Mouse (Mus musculus) stomach, embryonic 15.5 days (tissue): Measurements from ENCODE around the gene Pex16. TPM values are rescaled to one million over a fixed set of nuclear protein-coding genes. Genes with fewer than 3 reads are reported as not detected.

Experiments
- ATAC-seq: fragments of 200-750 bp; cut with Nextera tagmentation; 2 replicates; pipeline ENCODE4 v1.8.0; 2017; ENCODE audit warnings: low read depth, moderate number of reproducible peaks, moderate TSS enrichment; ENCODE audit not compliant: insufficient read depth, low FRiP score
- H3K27ac ChIP-seq: fragments of 300-500 bp; sonication (generic); 2 replicates; pipeline ENCODE4 v1.5.1; 2015; ENCODE audit warnings: mild to moderate bottlenecking, inconsistent platforms
- H3K27me3 ChIP-seq: fragments of 300-500 bp; sonication (generic); replicated peaks from 2 replicates; pipeline ENCODE4 v1.6.1; 2015; ENCODE audit warnings: inconsistent platforms
- H3K36me3 ChIP-seq: fragments of 300-500 bp; sonication (generic); 2 replicates; pipeline ENCODE4 v1.6.1; 2015; ENCODE audit warnings: inconsistent platforms
- H3K4me1 ChIP-seq: fragments of 300-500 bp; sonication (generic); 2 replicates; pipeline ENCODE4 v1.6.1; 2015; ENCODE audit warnings: inconsistent platforms
- H3K4me2 ChIP-seq: fragments of 300-500 bp; sonication (generic); 2 replicates; pipeline ENCODE4 v1.6.1; 2015; ENCODE audit warnings: mild to moderate bottlenecking, inconsistent platforms
- H3K4me3 ChIP-seq: fragments of 300-500 bp; sonication (generic); replicated peaks from 2 replicates; pipeline ENCODE4 v1.5.1; 2015; ENCODE audit warnings: inconsistent platforms
- H3K9ac ChIP-seq: fragments of 300-500 bp; sonication (generic); 2 replicates; pipeline ENCODE4 v1.6.1; 2015; ENCODE audit warnings: inconsistent platforms
- H3K9me3 ChIP-seq: fragments of 300-500 bp; sonication (generic); 2 replicates; pipeline ENCODE4 v1.6.1; 2016; ENCODE audit warnings: inconsistent platforms
- WGBS: fragments of 180-500 bp; shearing (Covaris S2); methylation state at CpG from one replicate; pipeline ENCODE4 v1.1.7; 2015; 5-methylcytosine and 5-hydroxymethylcytosine counted together
- microRNA-seq: library from miRNA; unstranded; fragments of <30 nt; microRNA quantifications from one replicate; pipeline ENCODE4, GENCODE M21; 2016
- polyA plus RNA-seq: library from polyadenylated mRNA; unstranded; fragments of >200 nt; fragmentation: Nextera tagmentation; extraction: Ambion mirVana; gene quantifications from 2 replicates; pipeline ENCODE4 v1.2.1, GENCODE M21; 2015

The Pex16 gene
- polyA plus RNA-seq, 1 experiment from 2014 or later, result 28.0 TPM

DNA sequence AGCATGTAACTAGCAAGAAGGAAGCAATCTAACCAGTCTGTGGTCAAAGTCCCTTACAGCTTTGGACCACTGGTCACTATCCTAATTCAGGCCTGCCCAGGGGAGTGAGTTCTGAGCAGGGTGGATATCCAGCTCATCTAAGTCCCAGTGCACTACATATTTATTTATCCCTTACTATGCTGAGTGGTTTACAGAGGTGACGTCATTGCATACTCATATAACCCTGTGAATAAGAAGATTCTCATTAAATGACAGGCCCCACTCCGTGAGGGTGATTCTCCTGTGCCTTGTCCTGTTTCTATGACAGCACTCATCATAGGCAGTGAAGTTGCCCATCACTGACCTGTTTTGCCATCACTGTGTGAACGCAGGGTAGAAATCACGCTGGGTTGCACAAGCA lies 50.9 kb downstream of the Pex16 start:
- H3K4me2 ChIP-seq, result no peak overlapping the region
- H3K4me3 ChIP-seq, result no peak overlapping the region
- H3K9me3 ChIP-seq, result no peaks in the 10 kb centered on the region
- peak overlapping the region; percentile 70 for H3K27ac ChIP-seq
- H3K27me3 ChIP-seq, result no peaks in the 10 kb centered on the region
- H3K4me1 ChIP-seq, result peaks cover 50% of the 10 kb centered on the region
- H3K36me3 ChIP-seq, result peaks cover 22% of the 10 kb centered on the region; the same call in 1 of the 2 replicates
- ATAC-seq, result no peak
- WGBS, result 69% methylated on average over 4 of the region's 4 CpGs
- no peak overlapping the region for H3K9ac ChIP-seq

GRCm38 (mm10) chr2:92426426-92426825 lies 52.0 kb downstream of the Pex16 start:
- peak overlapping the region; percentile 81 for H3K27ac ChIP-seq
- no peak overlapping the region for H3K9ac ChIP-seq
- H3K4me3 ChIP-seq, result no peak overlapping the region
- no peaks in the 10 kb centered on the region for H3K9me3 ChIP-seq
- H3K36me3 ChIP-seq, result peaks cover 17% of the 10 kb centered on the region; the same call in 1 of the 2 replicates
- peaks cover 58% of the 10 kb centered on the region for H3K4me1 ChIP-seq
- no peak overlapping the region for H3K4me2 ChIP-seq
- H3K27me3 ChIP-seq, result no peaks in the 10 kb centered on the region
- no peak for ATAC-seq
- 65% methylated on average over 3 of the region's 3 CpGs for WGBS

- Histone ChIP-seq H3K9ac (no peak overlapping the region), H3K27ac (peak overlapping the region; percentile 81), H3K4me1 (peaks cover 72% of the 10 kb centered on the region), H3K36me3 (0 out of 2 replicates have a peak, but pooled peaks cover 7% of the 10 kb centered on the region), H3K4me2 (no peak overlapping the region), H3K27me3 (no peaks in the 10 kb centered on the region), H3K9me3 (no peaks in the 10 kb centered on the region), H3K4me3 (no peak overlapping the region)
- 42% methylated on average over 6 of the region's 6 CpGs for WGBS
- peak; percentile 82 for ATAC-seq
These were observed 53.4 kb downstream of the Pex16 start for GRCm38 (mm10) chr2:92427882-92428281.

- Histone ChIP-seq H3K9me3 (no peaks in the 10 kb centered on the region), H3K9ac (no peak overlapping the region), H3K4me3 (no peak overlapping the region), H3K4me1 (peaks cover 64% of the 10 kb centered on the region), H3K27ac (no peak overlapping the region), H3K27me3 (no peaks in the 10 kb centered on the region), H3K4me2 (no peak overlapping the region), H3K36me3 (no peaks in the 10 kb centered on the region)
- 72% methylated on average over 2 of the region's 2 CpGs for WGBS
- ATAC-seq, result no peak
These were observed 55.6 kb downstream of the Pex16 start for GRCm38 (mm10) chr2:92430089-92430488.

Small RNA genes within 50 kb of the gene (microRNA-seq; reads per million reads assigned to microRNA genes)
- gene Mir7000, result not detected

Other genes starting within 250 kb of the Pex16 start
- gene Large2, start 193 bp downstream of the Pex16 start, polyA plus RNA-seq, result 13.4 and 13.9 TPM in 2 replicates
- 3.4 and 4.0 TPM in 2 replicates for gene 1700029I15Rik, start 7.9 kb downstream of the Pex16 start, polyA plus RNA-seq
- gene Mapk8ip1, start 26.6 kb downstream of the Pex16 start, polyA plus RNA-seq, result 23.4 and 24.6 TPM in 2 replicates
- gene Cry2, start 59.4 kb downstream of the Pex16 start, polyA plus RNA-seq, result 19.2 and 23.6 TPM in 2 replicates
- 27.1 and 31.0 TPM in 2 replicates for gene Slc35c1, start 85.9 kb downstream of the Pex16 start, polyA plus RNA-seq
- 5.6 and 6.1 TPM in 2 replicates for gene Chst1, start 225.0 kb downstream of the Pex16 start, polyA plus RNA-seq